Mouse (Mus musculus) heart, embryonic 16.5 days (tissue): ENCODE measurements around the gene Rep15. TPM values are rescaled to one million over a fixed set of nuclear protein-coding genes. Genes with fewer than 3 reads are reported as not detected.

Source experiments
- ATAC-seq: fragments of 200-750 bp; cut with Nextera tagmentation; replicated peaks from 2 replicates; pipeline ENCODE4 v1.8.0; 2017; ENCODE audit warnings: moderate number of reproducible peaks; ENCODE audit not compliant: insufficient read depth, low FRiP score; ENCODE audit errors: extremely low read depth
- H3K27ac ChIP-seq: fragments of 300-500 bp; sonication (generic); 2 replicates; pipeline ENCODE4 v1.5.1; 2014; ENCODE audit warnings: mild to moderate bottlenecking, low read length, control low read depth, moderate library complexity
- H3K27me3 ChIP-seq: fragments of 300-500 bp; sonication (generic); 2 replicates; pipeline ENCODE4 v1.6.1; 2014; ENCODE audit warnings: low read length, mixed read lengths; ENCODE audit not compliant: control insufficient read depth, insufficient read depth
- H3K36me3 ChIP-seq: fragments of 300-500 bp; sonication (generic); 2 replicates; pipeline ENCODE4 v1.6.1; 2014; ENCODE audit not compliant: control insufficient read depth, insufficient read depth
- H3K4me1 ChIP-seq: fragments of 300-500 bp; sonication (generic); 2 replicates; pipeline ENCODE4 v1.6.1; 2014; ENCODE audit warnings: low read length, mixed read lengths; ENCODE audit not compliant: control insufficient read depth, insufficient read depth
- H3K4me2 ChIP-seq: fragments of 300-500 bp; sonication (generic); 2 replicates; pipeline ENCODE4 v1.6.1; 2014; ENCODE audit warnings: low read depth, mild to moderate bottlenecking, control low read depth, low read length
- H3K4me3 ChIP-seq: fragments of 300-500 bp; sonication (generic); 2 replicates; pipeline ENCODE4 v1.5.1; 2014; ENCODE audit warnings: mild to moderate bottlenecking, control low read depth, low read length
- H3K9ac ChIP-seq: fragments of 300-500 bp; sonication (generic); 2 replicates; pipeline ENCODE4 v1.6.1; 2014; ENCODE audit warnings: low read length, control low read depth
- H3K9me3 ChIP-seq: fragments of 300-500 bp; sonication (generic); replicated peaks from 2 replicates; pipeline ENCODE4 v1.6.1; 2016; ENCODE audit warnings: low read length; ENCODE audit not compliant: control insufficient read depth
- WGBS: fragments of 180-500 bp; shearing (Covaris S2); extraction: QIAGEN DNeasy Blood & Tissue Kit; methylation state at CpG from one replicate; pipeline ENCODE4 v1.1.7; 2014; 5-methylcytosine and 5-hydroxymethylcytosine counted together
- polyA plus RNA-seq: library from polyadenylated mRNA; unstranded; fragments of >200 nt; fragmentation: Nextera tagmentation; extraction: Ambion mirVana; gene quantifications from 2 replicates; pipeline ENCODE4 v1.2.1, GENCODE M21; 2015

Rep15 gene
- polyA plus RNA-seq, 1 experiment from 2014 or later, result 0.49 TPM

- peaks cover 51% of the 10 kb centered on the region for H3K36me3 ChIP-seq
Observed at GRCm38 (mm10) chr6:147022375-147023132, 9.8 kb upstream of the Rep15 start.

GRCm38 (mm10) chr6:147023133-147023395, 9.3 kb upstream of the Rep15 start:
- peaks cover 49% of the 10 kb centered on the region for H3K36me3 ChIP-seq
- no peak overlapping the region for H3K27ac ChIP-seq
- no peak overlapping the region for H3K4me3 ChIP-seq
- H3K9ac ChIP-seq, result no peak overlapping the region
- peaks cover 7% of the 10 kb centered on the region for H3K4me1 ChIP-seq
- 82% methylated on average over 2 of the region's 2 CpGs for WGBS
- no peaks in the 10 kb centered on the region for H3K27me3 ChIP-seq
- ATAC-seq, result no peak
- H3K9me3 ChIP-seq, result no peaks in the 10 kb centered on the region
- H3K4me2 ChIP-seq, result no peak overlapping the region

More at GRCm38 (mm10) chr6:147022375-147023132, 9.8 kb upstream of the Rep15 start:
- Histone ChIP-seq H3K27ac (peak overlapping the region; percentile 55; the same call in 1 of the 2 replicates), H3K4me3 (no peak overlapping the region), H3K4me2 (no peak overlapping the region), H3K27me3 (no peaks in the 10 kb centered on the region), H3K9me3 (no peaks in the 10 kb centered on the region), H3K9ac (no peak overlapping the region), H3K4me1 (peaks cover 7% of the 10 kb centered on the region)
- WGBS, result 67% methylated on average over 16 of the region's 16 CpGs
- ATAC-seq, result no peak

- peaks cover 47% of the 10 kb centered on the region for H3K36me3 ChIP-seq
- H3K27me3 ChIP-seq, result no peaks in the 10 kb centered on the region
- ATAC-seq, result no peak
- no peak overlapping the region for H3K27ac ChIP-seq
- no peaks in the 10 kb centered on the region for H3K9me3 ChIP-seq
- peaks cover 7% of the 10 kb centered on the region for H3K4me1 ChIP-seq
- H3K4me3 ChIP-seq, result no peak overlapping the region
- no peak overlapping the region for H3K4me2 ChIP-seq
- no peak overlapping the region for H3K9ac ChIP-seq
Observed at GRCm38 (mm10) chr6:147023568-147023967, 8.8 kb upstream of the Rep15 start.

- Histone ChIP-seq H3K27ac (no peak overlapping the region), H3K27me3 (no peaks in the 10 kb centered on the region), H3K4me3 (no peak overlapping the region), H3K9ac (no peak overlapping the region), H3K4me1 (peaks cover 10% of the 10 kb centered on the region), H3K4me2 (no peak overlapping the region), H3K36me3 (peaks cover 41% of the 10 kb centered on the region), H3K9me3 (no peaks in the 10 kb centered on the region)
- no peak for ATAC-seq
- WGBS, result 75% methylated on average over 3 of the region's 3 CpGs
Observed at GRCm38 (mm10) chr6:147024761-147025160, 7.6 kb upstream of the Rep15 start.

GRCm38 (mm10) chr6:147028396-147028795, 4.0 kb upstream of the Rep15 start:
- Histone ChIP-seq H3K36me3 (peaks cover 35% of the 10 kb centered on the region), H3K4me2 (no peak overlapping the region), H3K27ac (no peak overlapping the region), H3K27me3 (no peaks in the 10 kb centered on the region), H3K9ac (no peak overlapping the region), H3K4me1 (peaks cover 5% of the 10 kb centered on the region; the same call in 1 of the 2 replicates), H3K4me3 (no peak overlapping the region), H3K9me3 (no peaks in the 10 kb centered on the region)
- ATAC-seq, result no peak
- 84% methylated on average over 2 of the region's 2 CpGs for WGBS

- no peak overlapping the region for H3K9ac ChIP-seq
- H3K36me3 ChIP-seq, result peaks cover 34% of the 10 kb centered on the region
- no peaks in the 10 kb centered on the region for H3K9me3 ChIP-seq
- ATAC-seq, result no peak
- H3K27ac ChIP-seq, result no peak overlapping the region
- H3K4me2 ChIP-seq, result no peak overlapping the region
- H3K4me3 ChIP-seq, result no peak overlapping the region
- H3K27me3 ChIP-seq, result no peaks in the 10 kb centered on the region
- peaks cover 5% of the 10 kb centered on the region; the same call in 1 of the 2 replicates for H3K4me1 ChIP-seq
- WGBS, result 60% methylated on average over 9 of the region's 9 CpGs
Observed at GRCm38 (mm10) chr6:147029591-147029990, 2.8 kb upstream of the Rep15 start.

- ATAC-seq, result no peak
- H3K27ac ChIP-seq, result no peak overlapping the region
- WGBS, result 87% methylated on average over 15 of the region's 15 CpGs
- no peak overlapping the region for H3K4me3 ChIP-seq
- peaks cover 5% of the 10 kb centered on the region; the same call in 1 of the 2 replicates for H3K4me1 ChIP-seq
- H3K9ac ChIP-seq, result no peak overlapping the region
- no peaks in the 10 kb centered on the region for H3K27me3 ChIP-seq
- no peaks in the 10 kb centered on the region for H3K9me3 ChIP-seq
- peaks cover 34% of the 10 kb centered on the region for H3K36me3 ChIP-seq
- H3K4me2 ChIP-seq, result no peak overlapping the region
Observed at GRCm38 (mm10) chr6:147030096-147030885, 2.1 kb upstream of the Rep15 start.

- Histone ChIP-seq H3K36me3 (peaks cover 13% of the 10 kb centered on the region; the same call in 1 of the 2 replicates), H3K27me3 (no peaks in the 10 kb centered on the region), H3K4me1 (peaks cover 15% of the 10 kb centered on the region), H3K4me2 (peak within 1 kb of the TSS; percentile 86), H3K4me3 (peak within 1 kb of the TSS; percentile 90), H3K9ac (peak within 1 kb of the TSS; percentile 97), H3K9me3 (peaks cover 2% of the 10 kb centered on the region; the same call in 1 of the 2 replicates), H3K27ac (peak within 1 kb of the TSS; percentile 92)
- 3% methylated on average over 66 of the region's 66 CpGs for WGBS
- peak; percentile 98 for ATAC-seq
Observed at GRCm38 (mm10) chr6:147042291-147043290, 10.2 kb downstream of the Rep15 start, which contains the start of gene Mrps35. Mrps35 (plus strand) TSS chr6:147042764.
